Mouse (Mus musculus): ENCODE measurements around the gene Wnt7b. TPM values are rescaled to one million over a fixed set of nuclear protein-coding genes. Genes with fewer than 3 reads are reported as not detected.

The Wnt7b gene
- total and polyA plus RNA-seq, 3 experiments = not detected

DNA sequence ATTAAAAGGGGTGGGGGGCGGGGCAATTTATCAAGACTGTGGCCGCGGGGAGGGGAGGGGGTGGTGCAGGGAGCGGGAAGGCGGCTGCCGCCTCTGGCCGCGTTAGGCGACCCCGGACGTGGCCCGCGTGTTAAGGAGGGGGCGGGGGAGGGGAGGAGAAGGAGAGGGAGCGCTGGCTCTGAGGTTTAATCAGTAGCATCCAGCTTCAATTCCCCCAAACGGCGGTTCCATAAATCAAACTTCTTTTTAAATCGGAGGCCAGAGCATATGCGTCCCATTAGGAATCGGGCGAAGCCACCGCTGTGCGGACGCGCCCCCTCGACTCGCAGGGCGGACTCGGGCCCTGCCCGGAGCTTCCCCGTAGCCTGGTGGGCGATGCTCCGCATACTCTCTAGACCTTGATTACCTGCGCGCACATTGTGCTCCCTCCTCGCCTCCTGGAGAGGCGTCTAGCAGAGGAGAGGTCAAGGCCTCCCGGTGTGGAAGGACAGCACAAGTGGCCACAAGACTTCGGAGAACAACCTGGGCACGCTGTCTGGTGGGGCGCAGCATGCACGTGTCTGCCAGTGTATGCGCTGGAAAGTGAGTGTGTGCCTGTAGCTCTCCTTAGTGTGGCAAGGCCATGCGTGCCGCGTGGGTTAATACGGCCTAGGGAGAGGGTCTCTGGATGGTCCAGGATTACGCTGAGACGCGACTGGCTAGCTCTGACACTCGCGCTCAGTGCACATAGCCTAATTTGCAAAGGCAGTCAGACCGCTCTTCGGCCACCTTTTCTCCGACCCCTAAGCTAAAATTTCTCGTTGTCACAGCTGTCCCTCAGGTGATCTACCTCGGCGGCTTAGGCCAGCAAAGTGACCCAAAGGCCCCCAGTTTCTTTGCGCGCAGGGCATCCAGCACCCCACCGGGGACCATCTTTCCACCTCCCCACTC is 5.5 kb downstream of the Wnt7b start:
- in situ Hi-C loops (cut with MboI; ENCODE audit: low pct_ligation_motif_present, low pct_unique_long_range_greater_than_20kb, low sequenced_read_pairs) = loop anchor here (5.0 kb wide), 1 partner anchor 264 kb away; no protein-coding TSS in a partner anchor
- Histone ChIP-seq H3K27ac (ENCODE audit: insufficient read depth, low read depth) (no peak overlapping the region), H3K4me2 (ENCODE audit: insufficient read depth, low read depth, poor library complexity, severe bottlenecking) (no peak overlapping the region), H3K9me3 (replicated peaks; ENCODE audit: low read length) (peaks cover 16% of the 10 kb centered on the region), H3K4me3 (replicated peaks in 1 of 3; ENCODE audit: low read depth in 2 of 3, low read length in 2 of 3, poor library complexity in 1 of 3) (no peak overlapping the region), H3K36me3 (replicated peaks in 1 of 2; ENCODE audit: control insufficient read depth in 1 of 2, insufficient read depth in 1 of 2, low read length in 1 of 2) (no peaks in the 10 kb centered on the region), H3K4me1 (ENCODE audit: control insufficient read depth in 1 of 2, insufficient read depth in 2 of 2) (no peaks in the 10 kb centered on the region), H3K79me2 (replicated peaks; ENCODE audit: control insufficient read depth, extremely low read depth, insufficient read depth, poor library complexity, severe bottlenecking) (no peaks in the 10 kb centered on the region), H3K27me3 (replicated peaks) (peaks cover 34% of the 10 kb centered on the region), H3K9ac (ENCODE audit: insufficient read depth, low read depth) (no peak overlapping the region)
- no peak for DNase-seq (ENCODE audit: extremely low read depth)
- dilution Hi-C loops (cut with MboI; ENCODE audit: extremely low pct_ligation_motif_present, extremely low pct_unique_long_range_greater_than_20kb, low sequenced_read_pairs) = no loop called here
- TF ChIP-seq BHLHE40 (IDR thresholded peaks at IDR 0.05; ENCODE audit: low read depth, low read length) (no peak), E2F4 (IDR thresholded peaks at IDR 0.05; ENCODE audit: insufficient replicate concordance, low read depth, low read length) (no peak), RAD21 (IDR thresholded peaks at IDR 0.05; ENCODE audit: low read depth, low read length) (no peak), TBP (conservative IDR thresholded peaks at IDR 0.05; ENCODE audit: low read depth, low read length) (no peak), PAX5 (IDR thresholded peaks at IDR 0.05; ENCODE audit: low read length) (no peak), HCFC1 (IDR thresholded peaks at IDR 0.05; ENCODE audit: low read depth, low read length) (no peak), MAX (IDR thresholded peaks at IDR 0.05; ENCODE audit: low read length) (no peak), POLR2A (IDR thresholded peaks at IDR 0.05; ENCODE audit: low read depth, low read length) (no peak), TCF12 (IDR thresholded peaks at IDR 0.05; ENCODE audit: low read depth, low read length) (no peak), MEF2A (IDR thresholded peaks at IDR 0.05; ENCODE audit: borderline replicate concordance, low read depth, low read length) (no peak), CHD2 (IDR thresholded peaks at IDR 0.05; ENCODE audit: low read length) (no peak), UBTF (IDR thresholded peaks at IDR 0.05; ENCODE audit: low read depth, low read length) (no peak), USF1 (IDR thresholded peaks at IDR 0.05; ENCODE audit: low read depth, low read length) (no peak), IRF4 (IDR thresholded peaks at IDR 0.05; ENCODE audit: low read depth, low read length) (no peak), JUN (IDR thresholded peaks at IDR 0.05; ENCODE audit: insufficient read depth, low read depth, low read length) (no peak), MXI1 (IDR thresholded peaks at IDR 0.05; ENCODE audit: low read depth, low read length) (no peak), ZMIZ1 (IDR thresholded peaks at IDR 0.05; ENCODE audit: low read depth, low read length) (no peak), MYC (IDR thresholded peaks at IDR 0.05; ENCODE audit: low read depth, low read length) (no peak), ZNF384 (IDR thresholded peaks at IDR 0.05; ENCODE audit: low read depth, low read length) (no peak), ETS1 (conservative IDR thresholded peaks at IDR 0.05; ENCODE audit: low read depth, low read length) (no peak)
